Mouse (Mus musculus): ENCODE results near the gene 4930503B20Rik. TPM values are rescaled to one million over a fixed set of nuclear protein-coding genes. Genes with fewer than 3 reads are reported as not detected.

Gene 4930503B20Rik
- polyA plus RNA-seq, 1 experiment from 2014 or later: not detected

Other genes with a start within 250 kb of the 4930503B20Rik start
- 33.7 and 34.6 TPM in 2 replicates for gene Ssx2ip, start 246.7 kb downstream of the 4930503B20Rik start, polyA plus RNA-seq (2016; fragmentation: Nextera tagmentation; extraction: Ambion mirVana)
- gene Ctbs, start 201.5 kb downstream of the 4930503B20Rik start, polyA plus RNA-seq (2016; fragmentation: Nextera tagmentation; extraction: Ambion mirVana): 4.6 and 5.5 TPM in 2 replicates
- 6.9 and 7.7 TPM in 2 replicates for gene Spata1, start 151.6 kb downstream of the 4930503B20Rik start, polyA plus RNA-seq (2016; fragmentation: Nextera tagmentation; extraction: Ambion mirVana)
- gene Gng5, start 151.5 kb downstream of the 4930503B20Rik start, polyA plus RNA-seq (2016; fragmentation: Nextera tagmentation; extraction: Ambion mirVana): 851 and 914 TPM in 2 replicates
- gene Rpf1, start 129.9 kb downstream of the 4930503B20Rik start, polyA plus RNA-seq (2016; fragmentation: Nextera tagmentation; extraction: Ambion mirVana): 73.1 and 74.2 TPM in 2 replicates
- not detected in 2 replicates for gene Uox, start 80.9 kb downstream of the 4930503B20Rik start, polyA plus RNA-seq (2016; fragmentation: Nextera tagmentation; extraction: Ambion mirVana)
- not detected in 2 replicates for gene Dnase2b, start 35.7 kb downstream of the 4930503B20Rik start, polyA plus RNA-seq (2016; fragmentation: Nextera tagmentation; extraction: Ambion mirVana)
- gene Samd13, start 34.3 kb upstream of the 4930503B20Rik start, polyA plus RNA-seq (2016; fragmentation: Nextera tagmentation; extraction: Ambion mirVana): 0.91 and 1.1 TPM in 2 replicates
- gene Prkacb, start 161.7 kb upstream of the 4930503B20Rik start, polyA plus RNA-seq (2016; fragmentation: Nextera tagmentation; extraction: Ambion mirVana): 92.2 and 103 TPM in 2 replicates
- 5.3 and 6.1 TPM in 2 replicates for gene Ttll7, start 201.1 kb upstream of the 4930503B20Rik start, polyA plus RNA-seq (2016; fragmentation: Nextera tagmentation; extraction: Ambion mirVana)

Data from forebrain, embryonic 12.5 days (tissue).